Mouse (Mus musculus): ENCODE data around the gene Oaf.

GRCm38 (mm10) chr9:43253271-43253681 is 13.6 kb upstream of the Oaf start:
- TF ChIP-seq CTCF (IDR thresholded peaks at IDR 0.05; ENCODE audit: borderline replicate concordance, control insufficient read depth, extremely low read depth, insufficient read depth, low read length, poor library complexity), result no peak
- no peak for TF ChIP-seq POLR2A (IDR thresholded peaks at IDR 0.05; ENCODE audit: control insufficient read depth, extremely low read depth, insufficient read depth, low read length, poor library complexity)
